In the genomic region with DNA sequence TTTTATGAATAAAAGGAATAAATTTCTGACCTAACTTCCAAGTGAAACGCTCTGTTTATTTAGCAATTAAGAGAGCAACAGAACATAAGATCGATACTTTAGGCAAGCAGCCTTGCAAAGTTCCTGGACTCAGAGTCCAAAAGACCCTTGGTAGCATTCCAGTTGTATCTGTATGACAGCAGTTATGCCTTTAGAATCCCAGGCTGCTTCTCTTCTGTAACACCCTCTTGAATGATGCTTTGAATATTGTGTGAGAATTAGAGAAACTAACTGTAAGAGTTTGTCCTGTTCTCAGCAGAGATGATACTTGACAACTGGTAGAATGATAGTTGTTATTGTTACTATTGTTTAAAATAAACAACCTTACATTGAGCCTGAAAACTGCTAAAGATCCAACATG, we compare ENCODE assay signal across 25 mouse cellular contexts.
"Had no signal": no experiment of that assay in that cellular context is flagged by ENCODE, and none has a peak within 500 bp of the region (broad histone marks: within the 10 kb centered on the region; RNA-seq: fewer than 3 reads in every experiment).

No protein-coding gene starts in this region.

- H3K27me3 ChIP-seq: heart, embryonic 13.5 days; heart, embryonic 15.5 days; hindbrain, embryonic 13.5 days; hindbrain, embryonic 15.5 days; kidney, embryonic 15.5 days; limb, embryonic 13.5 days; limb, embryonic 15.5 days had no signal

- H3K4me1 ChIP-seq: hindbrain, embryonic 13.5 days; hindbrain, embryonic 15.5 days; kidney, embryonic 15.5 days had no signal

- DNase-seq: forebrain, postnatal 0 days; gastrocnemius, postnatal 14 days; gastrocnemius, postnatal 36 days; heart, adult 11 months; heart, adult 2 months; heart, postnatal 14 days; kidney, adult 11 months; kidney, adult 2 months; kidney, adult 9 months; kidney, postnatal 10 days; kidney, postnatal 25 days; kidney, postnatal 4 days; left cerebral cortex, postnatal 4 days had no signal

- H3K36me3 ChIP-seq: heart, embryonic 13.5 days; heart, embryonic 15.5 days; hindbrain, embryonic 13.5 days; hindbrain, embryonic 15.5 days; kidney, embryonic 15.5 days; limb, embryonic 13.5 days; limb, embryonic 15.5 days had no signal

- H3K27ac ChIP-seq: heart, adult 2 months; heart, embryonic 13.5 days; heart, embryonic 15.5 days; hindbrain, embryonic 13.5 days; hindbrain, embryonic 15.5 days; hindbrain, postnatal 0 days; kidney, embryonic 15.5 days; left cerebral cortex, adult 2 months; limb, embryonic 13.5 days; limb, embryonic 15.5 days had no signal

- H3K9ac ChIP-seq: forebrain, postnatal 0 days; heart, embryonic 13.5 days; heart, embryonic 15.5 days; hindbrain, embryonic 13.5 days; hindbrain, embryonic 15.5 days; kidney, embryonic 15.5 days; limb, embryonic 13.5 days; limb, embryonic 15.5 days had no signal

- H3K4me3 ChIP-seq: heart, adult 2 months; heart, embryonic 13.5 days; heart, embryonic 15.5 days; hindbrain, embryonic 13.5 days; hindbrain, embryonic 15.5 days; kidney, embryonic 15.5 days; layer of hippocampus, adult 2 months; left cerebral cortex, adult 2 months; limb, embryonic 13.5 days; limb, embryonic 15.5 days had no signal

- ATAC-seq: forebrain, postnatal 0 days; hindbrain, postnatal 0 days; intestine, embryonic 16.5 days had no signal

- H3K9me3 ChIP-seq: hindbrain, embryonic 15.5 days; kidney, embryonic 15.5 days; limb, embryonic 15.5 days had no signal

- H3K4me2 ChIP-seq: heart, embryonic 11.5 days; heart, embryonic 13.5 days; heart, embryonic 15.5 days; hindbrain, embryonic 13.5 days; hindbrain, embryonic 15.5 days; kidney, embryonic 15.5 days; limb, embryonic 13.5 days; limb, embryonic 15.5 days had no signal
